Mouse (Mus musculus): ENCODE measurements around the gene Sertad3. TPM values are rescaled to one million over a fixed set of nuclear protein-coding genes. Genes with fewer than 3 reads are reported as not detected.

The Sertad3 gene
- total and polyA plus RNA-seq, 2 experiments: 3.5 to 6.9 TPM

DNA sequence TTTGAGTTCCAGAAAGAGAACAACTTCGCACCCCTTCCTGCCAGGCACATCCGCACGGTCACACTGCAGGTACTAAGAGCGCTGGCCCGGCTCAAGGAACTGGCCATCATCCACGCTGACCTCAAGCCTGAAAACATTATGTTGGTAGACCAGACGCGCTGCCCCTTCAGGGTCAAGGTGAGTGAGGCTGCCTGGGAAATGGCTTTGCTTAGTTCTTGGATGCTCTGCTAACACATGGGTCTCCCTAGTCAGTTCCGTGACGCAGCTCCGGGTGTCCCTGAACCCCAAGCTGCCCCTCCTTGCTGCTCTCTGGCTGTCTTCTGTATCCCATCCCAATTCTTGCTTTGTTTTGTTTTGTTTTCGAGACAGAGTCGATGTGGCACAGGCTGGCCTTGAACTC lies 50.2 kb downstream of the Sertad3 start:
- no peaks in the 10 kb centered on the region for H3K27me3 ChIP-seq (ENCODE audit: control insufficient read depth, insufficient read depth, low read length)
- no peak overlapping the region for H3K4me3 ChIP-seq (ENCODE audit: insufficient read depth, low read depth, low read length)
- TF ChIP-seq POLR2A (IDR thresholded peaks at IDR 0.05; ENCODE audit: extremely low read depth, insufficient read depth, low read length) (no peak), CTCF (IDR thresholded peaks at IDR 0.05; ENCODE audit: low read depth, low read length) (no peak)
- no peak overlapping the region for H3K9ac ChIP-seq (ENCODE audit: low read depth, low read length)
- H3K36me3 ChIP-seq (ENCODE audit: control insufficient read depth, insufficient read depth, low read length): no peaks in the 10 kb centered on the region
- no peaks in the 10 kb centered on the region for H3K4me1 ChIP-seq (ENCODE audit: control insufficient read depth, insufficient read depth, low read length)
- no peak overlapping the region for H3K27ac ChIP-seq (replicated peaks; ENCODE audit: insufficient read depth, low read depth, low read length)
- DNase-seq (ENCODE audit: extremely low read depth, low read depth, low spot score): no peak
- WGBS: 91% methylated on average over 13 of the region's 13 CpGs
- H3K79me2 ChIP-seq (ENCODE audit: control insufficient read depth, insufficient read depth, low read length): no peaks in the 10 kb centered on the region

DNA sequence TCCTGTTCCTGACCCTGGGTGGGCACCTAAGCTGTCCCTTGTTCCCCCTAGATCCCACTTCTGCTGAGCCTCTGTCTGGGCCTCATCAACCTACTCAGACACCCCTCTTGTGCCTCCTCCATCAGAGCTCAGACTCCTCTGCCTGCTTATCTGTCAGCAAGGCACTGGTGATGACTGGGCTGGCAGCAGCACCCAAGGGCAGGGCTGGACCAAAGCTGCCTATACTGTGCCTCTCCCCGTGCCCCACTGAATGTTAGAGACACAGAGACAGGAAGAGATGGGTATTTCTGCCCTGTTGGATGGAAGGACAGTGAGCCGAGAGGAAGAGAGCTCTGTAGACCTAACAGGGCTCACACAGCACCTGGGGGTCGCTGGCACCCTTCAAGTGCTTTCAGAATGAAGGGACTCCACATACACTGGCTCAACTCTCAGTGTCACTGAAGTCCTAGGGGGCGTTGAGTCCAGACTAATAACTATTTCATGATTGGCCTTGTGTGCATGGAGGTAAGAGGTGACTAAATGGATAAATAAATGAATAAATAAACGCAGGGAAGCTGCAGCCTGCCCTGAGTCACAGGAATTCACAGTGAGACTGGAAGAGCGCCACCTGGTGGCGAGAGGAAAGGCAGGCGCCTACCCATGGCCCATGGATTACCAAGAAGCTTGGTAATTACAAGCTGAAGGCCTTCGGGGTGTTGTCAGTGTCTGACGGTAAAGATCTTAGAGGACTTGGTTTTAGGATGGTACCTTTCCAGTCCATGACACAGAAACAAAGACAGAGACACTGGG lies 52.7 kb downstream of the Sertad3 start:
- Histone ChIP-seq H3K4me1 (ENCODE audit: control insufficient read depth, insufficient read depth, low read length) (no peaks in the 10 kb centered on the region), H3K9ac (ENCODE audit: low read depth, low read length) (no peak overlapping the region), H3K27ac (replicated peaks; ENCODE audit: insufficient read depth, low read depth, low read length) (no peak overlapping the region), H3K79me2 (ENCODE audit: control insufficient read depth, insufficient read depth, low read length) (no peaks in the 10 kb centered on the region), H3K4me3 (ENCODE audit: insufficient read depth, low read depth, low read length) (no peak overlapping the region), H3K27me3 (ENCODE audit: control insufficient read depth, insufficient read depth, low read length) (no peaks in the 10 kb centered on the region), H3K36me3 (ENCODE audit: control insufficient read depth, insufficient read depth, low read length) (no peaks in the 10 kb centered on the region)
- DNase-seq (ENCODE audit: extremely low read depth, low read depth, low spot score): peak; percentile 46
- 20% methylated on average over 10 of the region's 10 CpGs for WGBS
- TF ChIP-seq POLR2A (IDR thresholded peaks at IDR 0.05; ENCODE audit: extremely low read depth, insufficient read depth, low read length): no peak
- peak; percentile 95 for TF ChIP-seq CTCF (IDR thresholded peaks at IDR 0.05; ENCODE audit: low read depth, low read length)

Other genes with a start within 250 kb of the Sertad3 start
- 3.5 and 6.0 TPM in 2 replicates for gene Itpkc, start 245.1 kb upstream of the Sertad3 start, total RNA-seq (2014; rRNA removed)
- gene Itpkc, start 245.1 kb upstream of the Sertad3 start, polyA plus RNA-seq (2012; rRNA removed): 4.0 and 5.8 TPM in 2 replicates
- 11.9 and 16.6 TPM in 2 replicates for gene Coq8b, start 240.7 kb upstream of the Sertad3 start, total RNA-seq (2014; rRNA removed)
- gene Coq8b, start 240.7 kb upstream of the Sertad3 start, polyA plus RNA-seq (2012; rRNA removed): 35.2 and 36.2 TPM in 2 replicates
- gene Numbl, start 215.3 kb upstream of the Sertad3 start, total RNA-seq (2014; rRNA removed): 0.46 and 0.74 TPM in 2 replicates
- 0.62 and 1.5 TPM in 2 replicates for gene Numbl, start 215.3 kb upstream of the Sertad3 start, polyA plus RNA-seq (2012; rRNA removed)
- gene Ltbp4, start 136.1 kb upstream of the Sertad3 start, total RNA-seq (2014; rRNA removed): 9.4 and 24.2 TPM in 2 replicates
- gene Ltbp4, start 136.1 kb upstream of the Sertad3 start, polyA plus RNA-seq (2012; rRNA removed): 29.2 and 32.5 TPM in 2 replicates
- gene Shkbp1, start 117.7 kb upstream of the Sertad3 start, total RNA-seq (2014; rRNA removed): 3.6 and 4.4 TPM in 2 replicates
- gene Shkbp1, start 117.7 kb upstream of the Sertad3 start, polyA plus RNA-seq (2012; rRNA removed): 19.8 and 23.9 TPM in 2 replicates
- not detected in 2 replicates for gene Gm20479, start 116.3 kb upstream of the Sertad3 start, total RNA-seq (2014; rRNA removed)
- gene Gm20479, start 116.3 kb upstream of the Sertad3 start, polyA plus RNA-seq (2012; rRNA removed): not detected in 2 replicates
- gene Sptbn4, start 26.1 kb upstream of the Sertad3 start, total RNA-seq (2014; rRNA removed): under 0.01 TPM in 1 of 2 replicates, not detected in the other
- 0.06 TPM in 1 of 2 replicates, not detected in the other for gene Sptbn4, start 26.1 kb upstream of the Sertad3 start, polyA plus RNA-seq (2012; rRNA removed)
- 142 and 148 TPM in 2 replicates for gene Blvrb, start 25.8 kb upstream of the Sertad3 start, total RNA-seq (2014; rRNA removed)
- 268 and 304 TPM in 2 replicates for gene Blvrb, start 25.8 kb upstream of the Sertad3 start, polyA plus RNA-seq (2012; rRNA removed)
- 7.7 and 9.5 TPM in 2 replicates for gene Sertad1, start 13.1 kb downstream of the Sertad3 start, total RNA-seq (2014; rRNA removed)
- gene Sertad1, start 13.1 kb downstream of the Sertad3 start, polyA plus RNA-seq (2012; rRNA removed): 8.8 and 11.6 TPM in 2 replicates
- gene Prx, start 25.6 kb downstream of the Sertad3 start, total RNA-seq (2014; rRNA removed): 0.07 TPM in 1 of 2 replicates, not detected in the other
- 0.05 and 0.07 TPM in 2 replicates for gene Prx, start 25.6 kb downstream of the Sertad3 start, polyA plus RNA-seq (2012; rRNA removed)
- not detected in 2 replicates for gene Hipk4, start 49.5 kb downstream of the Sertad3 start, total RNA-seq (2014; rRNA removed)
- gene Hipk4, start 49.5 kb downstream of the Sertad3 start, polyA plus RNA-seq (2012; rRNA removed): not detected in 2 replicates
- 8.3 and 12.4 TPM in 2 replicates for gene Pld3, start 79.5 kb downstream of the Sertad3 start, total RNA-seq (2014; rRNA removed)
- 33.0 and 37.4 TPM in 2 replicates for gene Pld3, start 79.5 kb downstream of the Sertad3 start, polyA plus RNA-seq (2012; rRNA removed)
- 1.2 and 2.7 TPM in 2 replicates for gene 2310022A10Rik, start 79.5 kb downstream of the Sertad3 start, total RNA-seq (2014; rRNA removed)
- 8.5 and 9.0 TPM in 2 replicates for gene 2310022A10Rik, start 79.5 kb downstream of the Sertad3 start, polyA plus RNA-seq (2012; rRNA removed)
- 57.1 and 65.5 TPM in 2 replicates for gene Akt2, start 117.8 kb downstream of the Sertad3 start, total RNA-seq (2014; rRNA removed)
- 78.1 and 81.3 TPM in 2 replicates for gene Akt2, start 117.8 kb downstream of the Sertad3 start, polyA plus RNA-seq (2012; rRNA removed)
- gene Ttc9b, start 180.1 kb downstream of the Sertad3 start, total RNA-seq (2014; rRNA removed): not detected in 2 replicates
- gene Ttc9b, start 180.1 kb downstream of the Sertad3 start, polyA plus RNA-seq (2012; rRNA removed): not detected in 2 replicates
- gene Map3k10, start 200.8 kb downstream of the Sertad3 start, total RNA-seq (2014; rRNA removed): 10.0 and 10.6 TPM in 2 replicates
- 20.1 and 21.5 TPM in 2 replicates for gene Map3k10, start 200.8 kb downstream of the Sertad3 start, polyA plus RNA-seq (2012; rRNA removed)
- 0.27 and 0.28 TPM in 2 replicates for gene Zfp607b, start 215.6 kb downstream of the Sertad3 start, total RNA-seq (2014; rRNA removed)
- gene Zfp607b, start 215.6 kb downstream of the Sertad3 start, polyA plus RNA-seq (2012; rRNA removed): 0.05 and 0.40 TPM in 2 replicates